Mouse (Mus musculus) 416B (cell line): Measurements from ENCODE around the gene Elfn1.
"Not testable (repeated sequence)": the region's sequence is repeated elsewhere in the genome, so short reads cannot be mapped to it uniquely, and the experiment has no call there.

Experiments used
- DNase-seq: peaks from one replicate; pipeline ENCODE4 v3.0.0; 2011; ENCODE audit warnings: low read depth

The Elfn1 gene

GRCm38 (mm10) chr5:139976584-139976983, 68.8 kb downstream of the Elfn1 start:
- no peak for DNase-seq

GRCm38 (mm10) chr5:139977476-139977875, 69.7 kb downstream of the Elfn1 start:
- DNase-seq = no peak

GRCm38 (mm10) chr5:139978525-139979276, 71.0 kb downstream of the Elfn1 start:
- DNase-seq = peak; percentile 45

GRCm38 (mm10) chr5:139979371-139979770, 71.6 kb downstream of the Elfn1 start:
- DNase-seq = no peak

GRCm38 (mm10) chr5:139981976-139982375, 74.2 kb downstream of the Elfn1 start:
- no peak for DNase-seq

- no peak for DNase-seq
These were observed 77.5 kb downstream of the Elfn1 start for GRCm38 (mm10) chr5:139985073-139985746.

- DNase-seq = peak; percentile 5
These were observed 83.8 kb downstream of the Elfn1 start for GRCm38 (mm10) chr5:139991531-139991930.

GRCm38 (mm10) chr5:139998321-139998720, 90.6 kb downstream of the Elfn1 start:
- not testable (repeated sequence) for DNase-seq

GRCm38 (mm10) chr5:139998916-139999315, 91.2 kb downstream of the Elfn1 start:
- no peak for DNase-seq

- no peak for DNase-seq
These were observed 94.8 kb downstream of the Elfn1 start for GRCm38 (mm10) chr5:140002541-140002940.

- DNase-seq = no peak
These were observed 99.1 kb downstream of the Elfn1 start for GRCm38 (mm10) chr5:140006861-140007260.

GRCm38 (mm10) chr5:140007656-140008522, 100.1 kb downstream of the Elfn1 start:
- no peak for DNase-seq

GRCm38 (mm10) chr5:140008523-140008806, 100.7 kb downstream of the Elfn1 start:
- DNase-seq = no peak

GRCm38 (mm10) chr5:140009083-140009655, 101.4 kb downstream of the Elfn1 start:
- no peak for DNase-seq

GRCm38 (mm10) chr5:140010405-140010804, 102.7 kb downstream of the Elfn1 start:
- no peak for DNase-seq

- no peak for DNase-seq
These were observed 104.7 kb downstream of the Elfn1 start for GRCm38 (mm10) chr5:140012286-140012967.

GRCm38 (mm10) chr5:140013652-140014051, 105.9 kb downstream of the Elfn1 start:
- DNase-seq = no peak

GRCm38 (mm10) chr5:140016896-140017295, 109.2 kb downstream of the Elfn1 start:
- no peak for DNase-seq

- DNase-seq = no peak
These were observed 111.0 kb downstream of the Elfn1 start for GRCm38 (mm10) chr5:140018780-140019179.

GRCm38 (mm10) chr5:140019616-140020015, 111.9 kb downstream of the Elfn1 start:
- DNase-seq = no peak

GRCm38 (mm10) chr5:140021755-140022154, 114.0 kb downstream of the Elfn1 start:
- no peak for DNase-seq

GRCm38 (mm10) chr5:140022861-140023260, 115.1 kb downstream of the Elfn1 start:
- no peak for DNase-seq
